Mouse (Mus musculus) stomach, postnatal 0 days (tissue): ENCODE measurements around the gene Syk. TPM values are rescaled to one million over a fixed set of nuclear protein-coding genes. Genes with fewer than 3 reads are reported as not detected.

ENCODE experiments used
- ATAC-seq: fragments of 200-750 bp; cut with Nextera tagmentation; 2 replicates; pipeline ENCODE4 v1.8.0; 2017; ENCODE audit not compliant: low FRiP score, low TSS enrichment
- DNase-seq: peaks from one replicate; pipeline ENCODE4 v3.0.0-alpha.2; 2016; ENCODE audit warnings: low spot score
- H3K27ac ChIP-seq: fragments of 300-500 bp; sonication (generic); replicated peaks from 2 replicates; pipeline ENCODE4 v1.5.1; 2014; ENCODE audit warnings: mild to moderate bottlenecking, control low read depth
- H3K27me3 ChIP-seq: fragments of 300-500 bp; sonication (generic); 2 replicates; pipeline ENCODE4 v1.6.1; 2014; ENCODE audit warnings: low read length; ENCODE audit not compliant: control insufficient read depth, insufficient read depth
- H3K36me3 ChIP-seq: fragments of 300-500 bp; sonication (generic); 2 replicates; pipeline ENCODE4 v1.6.1; 2014; ENCODE audit warnings: low read length, mixed read lengths; ENCODE audit not compliant: control insufficient read depth, insufficient read depth
- H3K4me1 ChIP-seq: fragments of 300-500 bp; sonication (generic); replicated peaks from 2 replicates; pipeline ENCODE4 v1.6.1; 2014; ENCODE audit warnings: antibody characterized with exemption; ENCODE audit not compliant: control insufficient read depth, insufficient read depth
- H3K4me2 ChIP-seq: fragments of 300-500 bp; sonication (generic); replicated peaks from 2 replicates; pipeline ENCODE4 v1.6.1; 2014; ENCODE audit warnings: low read depth, mild to moderate bottlenecking, control low read depth, moderate library complexity
- H3K4me3 ChIP-seq: fragments of 300-500 bp; sonication (generic); 2 replicates; pipeline ENCODE4 v1.5.1; 2014; ENCODE audit warnings: low read depth, low read length, control low read depth
- H3K9ac ChIP-seq: fragments of 300-500 bp; sonication (generic); 2 replicates; pipeline ENCODE4 v1.6.1; 2014; ENCODE audit warnings: mild to moderate bottlenecking, low read length, control low read depth, mixed read lengths
- H3K9me3 ChIP-seq: fragments of 300-500 bp; sonication (generic); 2 replicates; pipeline ENCODE4 v1.6.1; 2016; ENCODE audit warnings: low read length; ENCODE audit not compliant: control insufficient read depth
- CTCF ChIP-seq: IDR thresholded peaks from 2 replicates; pipeline ENCODE4 v1.5.1; 2016; ENCODE audit warnings: antibody characterized with exemption, low read depth, mild to moderate bottlenecking, moderate library complexity
- EP300 ChIP-seq: optimal IDR thresholded peaks from 2 replicates; pipeline ENCODE3; 2016; ENCODE audit warnings: antibody characterized with exemption
- WGBS: fragments of 180-500 bp; shearing (Covaris S2); extraction: QIAGEN DNeasy Blood & Tissue Kit; methylation state at CpG from one replicate; pipeline ENCODE4 v1.1.7; 2014; 5-methylcytosine and 5-hydroxymethylcytosine counted together
- polyA plus RNA-seq: library from polyadenylated mRNA; unstranded; fragments of >200 nt; fragmentation: Nextera tagmentation; extraction: Ambion mirVana; gene quantifications from 2 replicates; pipeline ENCODE4 v1.2.1, GENCODE M21; 2015

Syk gene
- polyA plus RNA-seq, 1 experiment from 2014 or later = 1.7 TPM

- Histone ChIP-seq H3K4me1 (no peaks in the 10 kb centered on the region), H3K4me3 (no peak overlapping the region), H3K27me3 (no peaks in the 10 kb centered on the region), H3K27ac (no peak overlapping the region), H3K9ac (no peak overlapping the region), H3K36me3 (no peaks in the 10 kb centered on the region), H3K4me2 (no peak overlapping the region), H3K9me3 (no peaks in the 10 kb centered on the region)
- no peak for DNase-seq
- no peak for ATAC-seq
- 88% methylated on average over 1 of the region's 1 CpGs for WGBS
- no peak for TF ChIP-seq EP300
- TF ChIP-seq CTCF = no peak
These were observed 25.0 kb downstream of the Syk start for GRCm38 (mm10) chr13:52607964-52608363.

- 89% methylated on average over 7 of the region's 7 CpGs for WGBS
- TF ChIP-seq CTCF (no peak), EP300 (no peak)
- H3K4me3 ChIP-seq = no peak overlapping the region
- H3K9ac ChIP-seq = no peak overlapping the region
- H3K9me3 ChIP-seq = no peaks in the 10 kb centered on the region
- H3K36me3 ChIP-seq = no peaks in the 10 kb centered on the region
- H3K27ac ChIP-seq = no peak overlapping the region
- DNase-seq = no peak
- H3K27me3 ChIP-seq = no peaks in the 10 kb centered on the region
- no peaks in the 10 kb centered on the region for H3K4me1 ChIP-seq
- no peak overlapping the region for H3K4me2 ChIP-seq
- ATAC-seq = no peak
These were observed 27.5 kb downstream of the Syk start for GRCm38 (mm10) chr13:52610463-52610862.

GRCm38 (mm10) chr13:52613266-52613665 is 30.3 kb downstream of the Syk start:
- no peaks in the 10 kb centered on the region for H3K27me3 ChIP-seq
- DNase-seq (no peak), ATAC-seq (no peak)
- H3K36me3 ChIP-seq = no peaks in the 10 kb centered on the region
- 78% methylated on average over 3 of the region's 3 CpGs for WGBS
- H3K27ac ChIP-seq = no peak overlapping the region
- no peak overlapping the region for H3K4me3 ChIP-seq
- H3K4me2 ChIP-seq = no peak overlapping the region
- no peak overlapping the region for H3K9ac ChIP-seq
- TF ChIP-seq CTCF (no peak), EP300 (no peak)
- no peaks in the 10 kb centered on the region for H3K9me3 ChIP-seq
- H3K4me1 ChIP-seq = no peaks in the 10 kb centered on the region

GRCm38 (mm10) chr13:52615085-52615484 is 32.1 kb downstream of the Syk start:
- H3K36me3 ChIP-seq = no peaks in the 10 kb centered on the region
- TF ChIP-seq CTCF (no peak), EP300 (no peak)
- H3K4me2 ChIP-seq = no peak overlapping the region
- H3K27me3 ChIP-seq = no peaks in the 10 kb centered on the region
- WGBS = 81% methylated on average over 4 of the region's 4 CpGs
- H3K9me3 ChIP-seq = no peaks in the 10 kb centered on the region
- no peak overlapping the region for H3K27ac ChIP-seq
- ATAC-seq (no peak), DNase-seq (no peak)
- H3K4me3 ChIP-seq = no peak overlapping the region
- no peaks in the 10 kb centered on the region for H3K4me1 ChIP-seq
- no peak overlapping the region for H3K9ac ChIP-seq

- H3K4me1 ChIP-seq = no peaks in the 10 kb centered on the region
- no peaks in the 10 kb centered on the region for H3K9me3 ChIP-seq
- no peaks in the 10 kb centered on the region for H3K27me3 ChIP-seq
- no peaks in the 10 kb centered on the region for H3K36me3 ChIP-seq
- H3K4me3 ChIP-seq = no peak overlapping the region
- WGBS = 72% methylated on average over 11 of the region's 11 CpGs
- H3K9ac ChIP-seq = no peak overlapping the region
- ATAC-seq = no peak
- no peak overlapping the region for H3K4me2 ChIP-seq
- no peak overlapping the region for H3K27ac ChIP-seq
- DNase-seq = no peak
- TF ChIP-seq CTCF = no peak
- TF ChIP-seq EP300 = no peak
These were observed 34.2 kb downstream of the Syk start for GRCm38 (mm10) chr13:52617096-52617714.

GRCm38 (mm10) chr13:52618592-52618991 is 35.6 kb downstream of the Syk start:
- Histone ChIP-seq H3K4me1 (no peaks in the 10 kb centered on the region), H3K4me2 (no peak overlapping the region), H3K27ac (no peak overlapping the region), H3K9me3 (no peaks in the 10 kb centered on the region), H3K4me3 (no peak overlapping the region), H3K9ac (no peak overlapping the region), H3K27me3 (no peaks in the 10 kb centered on the region), H3K36me3 (no peaks in the 10 kb centered on the region)
- DNase-seq = no peak
- no peak for TF ChIP-seq CTCF
- no peak for TF ChIP-seq EP300
- 52% methylated on average over 4 of the region's 4 CpGs for WGBS
- ATAC-seq = no peak
